Mouse (Mus musculus): ENCODE results near the gene Nceh1. TPM values are rescaled to one million over a fixed set of nuclear protein-coding genes. Genes with fewer than 3 reads are reported as not detected.
A peak's percentile ranks its signal among the peaks of the same experiment; 100 is the strongest.
"Not testable (repeated sequence)": the region's sequence is repeated elsewhere in the genome, so short reads cannot be mapped to it uniquely, and the experiment has no call there.

The Nceh1 gene
- total and polyA plus RNA-seq, 2 experiments from 2014 or later, result 30.2 to 33.6 TPM

- peak; percentile 34 for TF ChIP-seq CTCF (IDR thresholded peaks at IDR 0.05)
- Histone ChIP-seq H3K4me3 (ENCODE audit: low read depth, low read length) (no peak overlapping the region), H3K4me2 (ENCODE audit: low read depth, low read length, poor library complexity, severe bottlenecking) (no peak overlapping the region), H3K9me3 (ENCODE audit: low read length) (no peaks in the 10 kb centered on the region), H3K4me1 (ENCODE audit: insufficient read depth, low read length) (no peaks in the 10 kb centered on the region), H3K27me3 (ENCODE audit: insufficient read depth, low read length) (no peaks in the 10 kb centered on the region), H3K9ac (replicated peaks; ENCODE audit: low read length, poor library complexity, severe bottlenecking) (no peak overlapping the region), H3K27ac (ENCODE audit: low read depth, low read length) (no peak overlapping the region; the same call in 1 of the 2 replicates), H3K36me3 (ENCODE audit: insufficient read depth, low read length) (no peaks in the 10 kb centered on the region)
- ATAC-seq (ENCODE audit: low FRiP score) (no peak), DNase-seq (ENCODE audit: low spot score) (peak; percentile 17)
- WGBS, result 32% methylated on average over 11 of the region's 11 CpGs
These were observed 87.6 kb downstream of the Nceh1 start for GRCm38 (mm10) chr3:27270160-27270962.

GRCm38 (mm10) chr3:27272926-27273745 lies 90.4 kb downstream of the Nceh1 start:
- DNase-seq (ENCODE audit: low spot score) (no peak), ATAC-seq (ENCODE audit: low FRiP score) (no peak)
- Histone ChIP-seq H3K36me3 (ENCODE audit: insufficient read depth, low read length) (no peaks in the 10 kb centered on the region), H3K4me3 (ENCODE audit: low read depth, low read length) (no peak overlapping the region), H3K4me2 (ENCODE audit: low read depth, low read length, poor library complexity, severe bottlenecking) (no peak overlapping the region), H3K4me1 (ENCODE audit: insufficient read depth, low read length) (no peaks in the 10 kb centered on the region), H3K27me3 (ENCODE audit: insufficient read depth, low read length) (no peaks in the 10 kb centered on the region), H3K27ac (ENCODE audit: low read depth, low read length) (no peak overlapping the region), H3K9ac (replicated peaks; ENCODE audit: low read length, poor library complexity, severe bottlenecking) (no peak overlapping the region), H3K9me3 (ENCODE audit: low read length) (no peaks in the 10 kb centered on the region)
- WGBS, result 18% methylated on average over 7 of the region's 7 CpGs
- TF ChIP-seq CTCF (IDR thresholded peaks at IDR 0.05), result no peak

GRCm38 (mm10) chr3:27279286-27279925 lies 96.6 kb downstream of the Nceh1 start:
- H3K9me3 ChIP-seq (ENCODE audit: low read length); H3K4me1 ChIP-seq (ENCODE audit: insufficient read depth, low read length); H3K27me3 ChIP-seq (ENCODE audit: insufficient read depth, low read length); H3K9ac ChIP-seq (replicated peaks; ENCODE audit: low read length, poor library complexity, severe bottlenecking); H3K4me3 ChIP-seq (ENCODE audit: low read depth, low read length); DNase-seq (ENCODE audit: low spot score); H3K4me2 ChIP-seq (ENCODE audit: low read depth, low read length, poor library complexity, severe bottlenecking); H3K27ac ChIP-seq (ENCODE audit: low read depth, low read length); H3K36me3 ChIP-seq (ENCODE audit: insufficient read depth, low read length); ATAC-seq (ENCODE audit: low FRiP score): not testable (repeated sequence)
- whole genome bisulfite sequencing, result 93% methylated on average over 14 of the region's 14 CpGs

GRCm38 (mm10) chr3:27280280-27280749 lies 97.5 kb downstream of the Nceh1 start:
- H3K27ac ChIP-seq (ENCODE audit: low read depth, low read length), result no peak overlapping the region
- TF ChIP-seq CTCF (IDR thresholded peaks at IDR 0.05), result no peak
- 62% methylated on average over 11 of the region's 11 CpGs for WGBS
- no peaks in the 10 kb centered on the region for H3K9me3 ChIP-seq (ENCODE audit: low read length)
- ATAC-seq (ENCODE audit: low FRiP score) (no peak), DNase-seq (ENCODE audit: low spot score) (no peak)
- no peaks in the 10 kb centered on the region for H3K36me3 ChIP-seq (ENCODE audit: insufficient read depth, low read length)
- H3K27me3 ChIP-seq (ENCODE audit: insufficient read depth, low read length), result no peaks in the 10 kb centered on the region
- H3K9ac ChIP-seq (replicated peaks; ENCODE audit: low read length, poor library complexity, severe bottlenecking), result no peak overlapping the region
- no peak overlapping the region for H3K4me3 ChIP-seq (ENCODE audit: low read depth, low read length)
- H3K4me1 ChIP-seq (ENCODE audit: insufficient read depth, low read length), result no peaks in the 10 kb centered on the region
- no peak overlapping the region for H3K4me2 ChIP-seq (ENCODE audit: low read depth, low read length, poor library complexity, severe bottlenecking)

GRCm38 (mm10) chr3:27283071-27283713 lies 100.4 kb downstream of the Nceh1 start:
- H3K36me3 ChIP-seq (ENCODE audit: insufficient read depth, low read length), result no peaks in the 10 kb centered on the region
- H3K4me2 ChIP-seq (ENCODE audit: low read depth, low read length, poor library complexity, severe bottlenecking), result peak overlapping the region; percentile 64
- H3K9ac ChIP-seq (replicated peaks; ENCODE audit: low read length, poor library complexity, severe bottlenecking), result 0 out of 2 replicates have a peak overlapping the region, but pooled peaks have one; percentile 20
- peak; percentile 19 for DNase-seq (ENCODE audit: low spot score)
- no peak for TF ChIP-seq CTCF (IDR thresholded peaks at IDR 0.05)
- H3K4me1 ChIP-seq (ENCODE audit: insufficient read depth, low read length), result no peaks in the 10 kb centered on the region
- no peak overlapping the region for H3K27ac ChIP-seq (ENCODE audit: low read depth, low read length)
- peak; percentile 63 for ATAC-seq (ENCODE audit: low FRiP score)
- 2% methylated on average over 27 of the region's 27 CpGs for WGBS
- H3K27me3 ChIP-seq (ENCODE audit: insufficient read depth, low read length), result no peaks in the 10 kb centered on the region
- no peaks in the 10 kb centered on the region for H3K9me3 ChIP-seq (ENCODE audit: low read length)
- H3K4me3 ChIP-seq (ENCODE audit: low read depth, low read length), result peak overlapping the region; percentile 28

Measured in midbrain, postnatal 0 days (tissue).